Mouse (Mus musculus): ENCODE measurements around the gene Ccl17.

DNA sequence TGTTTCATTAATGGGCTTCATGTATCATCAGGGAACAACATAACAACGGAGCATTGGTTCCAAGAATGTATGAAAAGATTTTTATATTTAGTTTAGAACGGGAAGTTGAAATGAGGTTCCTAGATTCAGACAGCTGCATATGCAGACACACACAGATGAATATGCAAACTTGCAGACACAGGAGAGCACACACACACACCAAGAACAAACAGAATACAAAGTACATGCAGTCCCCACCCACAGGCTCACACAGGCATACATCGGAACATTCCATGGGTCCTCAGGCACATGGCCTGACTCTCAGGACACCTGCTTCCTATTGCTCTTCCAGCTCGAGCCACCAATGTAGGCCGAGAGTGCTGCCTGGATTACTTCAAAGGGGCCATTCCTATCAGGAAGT lies 602 bp downstream of the Ccl17 start:
- TF ChIP-seq CTCF (IDR thresholded peaks at IDR 0.05; ENCODE audit: low read depth) (no peak), EP300 (IDR thresholded peaks at IDR 0.05; ENCODE audit: low read depth) (no peak)

Measured in liver, postnatal 0 days (tissue).